Mouse (Mus musculus) heart, postnatal 14 days (tissue): Measurements from ENCODE around the gene Dthd1. TPM values are rescaled to one million over a fixed set of nuclear protein-coding genes. Genes with fewer than 3 reads are reported as not detected.

Experiments
- DNase-seq, 2 experiments: peaks; one replicate each; pipeline ENCODE4 v3.0.0; 2021 to 2022
- intact Hi-C: fragments of 180-260 bp; cut with DNase I; formaldehyde crosslinking; loops from one replicate; pipeline ENCODE4 v1.15.1; 2025
- long read RNA-seq, 2 experiments: library from polyadenylated mRNA; stranded (forward); transcript quantifications; one replicate each; pipeline ENCODE4 v2.0.0; 2021
- total RNA-seq, 2 experiments: library from RNA; stranded (reverse); gene quantifications; 2 replicates each; pipeline ENCODE4 v1.2.3; 2021

The Dthd1 gene
- total RNA-seq: under 1 TPM in 1 of 2 experiments, not detected in 1; 0.12 TPM
- long read RNA-seq, experiment 1: 0 reads
- long read RNA-seq, experiment 2: 0 reads

DNA sequence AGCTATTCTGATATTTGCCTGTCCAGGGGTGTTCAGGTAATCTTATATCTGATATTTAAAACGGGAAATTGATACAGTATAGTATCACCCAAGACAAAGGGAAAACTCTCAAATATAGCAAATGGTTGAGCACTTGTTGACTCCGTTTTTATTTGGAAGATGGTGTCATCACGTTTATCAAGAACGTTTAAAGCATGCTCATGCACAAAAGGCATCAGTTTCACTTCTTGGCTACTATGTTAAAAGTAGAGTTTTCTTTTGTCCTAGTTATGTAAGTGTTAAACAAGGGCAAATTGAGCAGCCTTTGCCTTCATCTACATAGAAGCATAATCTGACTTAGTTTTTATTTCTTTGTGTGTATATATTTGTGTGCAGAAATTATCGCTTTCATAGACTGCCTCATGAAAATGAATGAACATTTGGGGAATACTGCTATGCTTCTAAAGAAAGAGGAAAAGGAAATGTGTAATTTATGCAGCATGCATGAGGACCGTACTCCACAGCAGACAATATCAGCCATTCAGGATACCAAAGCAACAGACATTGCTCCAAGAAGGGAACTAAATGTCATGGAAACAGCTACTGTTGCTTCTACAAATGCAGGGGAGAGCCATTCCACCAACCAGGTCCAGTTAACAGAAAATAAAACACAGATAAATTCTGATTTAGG lies at the start of gene Dthd1:
Gene Dthd1 (plus strand): TSS at position 422 of the 670 bp plus-strand sequence.
- intact Hi-C loops: no loop called here

DNA sequence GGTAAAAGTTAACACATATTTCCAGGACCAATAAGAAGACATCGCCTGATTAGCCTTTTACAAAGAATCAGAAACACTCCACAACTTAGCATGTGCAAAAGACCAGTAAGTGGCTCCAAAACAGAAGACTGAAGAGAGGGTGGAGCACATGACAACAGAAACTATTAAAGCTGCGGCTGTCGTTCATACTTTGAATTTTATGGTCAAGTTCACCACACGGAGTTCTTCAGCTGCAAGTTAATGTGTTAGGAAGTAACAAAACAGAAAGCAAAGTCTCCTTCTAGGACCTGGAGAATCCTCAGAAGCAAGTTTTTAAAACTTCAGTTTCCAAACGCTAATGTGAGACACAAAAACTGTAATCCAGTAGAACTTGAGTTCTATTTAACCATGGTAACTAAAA lies 49.5 kb upstream of the Dthd1 start:
- intact Hi-C loops: loop anchor here (10.0 kb wide), 1 partner anchor 49 kb away; no protein-coding TSS in a partner anchor
- DNase-seq: no peak

More for the DNA sequence above, at the start of gene Dthd1:
- DNase-seq: no peak

DNA sequence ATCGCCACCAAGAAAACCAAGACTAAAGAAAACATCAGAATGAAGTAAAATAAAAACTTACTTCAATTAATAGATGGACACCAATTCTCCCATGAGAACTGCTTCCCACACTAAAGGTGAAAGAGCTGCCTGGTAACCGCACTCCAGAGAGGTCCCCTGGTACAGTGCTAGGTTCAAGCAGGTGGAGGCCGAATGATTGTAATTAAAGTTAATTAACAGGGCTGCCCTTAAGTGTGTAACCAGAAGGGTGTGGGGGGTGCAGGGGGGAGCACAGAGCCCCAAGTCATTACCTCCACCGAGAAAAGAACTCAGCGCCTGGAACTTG lies 48.2 kb upstream of the Dthd1 start:
- no peak for DNase-seq
- intact Hi-C loops: loop anchor here (10.0 kb wide), 1 partner anchor 51 kb away; no protein-coding TSS in a partner anchor

DNA sequence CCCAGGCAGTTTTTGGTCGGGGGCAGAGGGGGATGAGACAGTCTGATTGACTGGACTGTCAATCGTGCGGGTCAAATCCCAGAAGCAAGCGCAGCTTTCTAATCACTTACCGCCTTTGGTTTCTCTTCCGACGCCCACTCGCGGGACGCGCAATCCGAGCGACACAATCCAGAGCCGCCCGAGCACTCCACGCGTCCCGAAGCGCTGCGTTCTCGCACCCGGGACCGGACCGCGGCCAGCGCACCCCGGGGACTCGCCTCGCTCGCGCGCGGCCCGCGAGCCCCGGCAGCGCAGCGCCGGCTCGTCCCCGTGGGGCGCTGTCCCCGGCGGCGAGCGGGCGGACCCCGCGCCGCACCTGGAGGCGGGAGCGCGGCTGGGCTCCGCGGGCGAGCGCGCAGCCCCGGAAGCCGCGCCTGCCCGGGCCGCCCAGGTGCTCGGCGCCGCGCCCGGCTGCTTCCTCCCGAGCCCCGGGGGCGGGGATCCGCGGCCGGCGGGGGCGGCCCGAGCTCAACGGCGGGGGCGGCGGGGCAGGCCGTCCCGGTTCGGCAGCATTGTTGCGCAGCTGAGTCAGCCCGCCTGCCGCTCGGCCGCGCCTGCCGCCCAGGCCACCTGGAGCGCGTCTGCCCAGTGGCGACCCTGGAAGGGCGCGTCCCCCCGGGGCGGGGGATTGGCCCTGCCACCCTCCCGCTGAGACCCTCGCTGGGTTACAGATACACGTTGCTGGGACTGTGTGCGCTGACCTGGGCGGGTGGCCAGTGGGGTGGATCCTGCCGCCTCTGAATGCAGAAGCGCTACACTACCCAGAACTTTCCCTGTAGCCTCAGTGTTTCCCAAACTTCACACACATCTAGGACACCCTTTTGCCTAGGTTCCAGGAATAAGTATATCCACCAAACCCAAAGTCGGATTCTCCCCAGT lies 47.6 kb upstream of the Dthd1 start, which contains the start of gene Arap2:
Gene Arap2 (minus strand): TSS at position 376 of the 918 bp plus-strand sequence.
- peak; percentile 79 to 86 for DNase-seq
- intact Hi-C loops: loop anchor here (10.0 kb wide), 1 partner anchor 51 kb away; no protein-coding TSS in a partner anchor

DNA sequence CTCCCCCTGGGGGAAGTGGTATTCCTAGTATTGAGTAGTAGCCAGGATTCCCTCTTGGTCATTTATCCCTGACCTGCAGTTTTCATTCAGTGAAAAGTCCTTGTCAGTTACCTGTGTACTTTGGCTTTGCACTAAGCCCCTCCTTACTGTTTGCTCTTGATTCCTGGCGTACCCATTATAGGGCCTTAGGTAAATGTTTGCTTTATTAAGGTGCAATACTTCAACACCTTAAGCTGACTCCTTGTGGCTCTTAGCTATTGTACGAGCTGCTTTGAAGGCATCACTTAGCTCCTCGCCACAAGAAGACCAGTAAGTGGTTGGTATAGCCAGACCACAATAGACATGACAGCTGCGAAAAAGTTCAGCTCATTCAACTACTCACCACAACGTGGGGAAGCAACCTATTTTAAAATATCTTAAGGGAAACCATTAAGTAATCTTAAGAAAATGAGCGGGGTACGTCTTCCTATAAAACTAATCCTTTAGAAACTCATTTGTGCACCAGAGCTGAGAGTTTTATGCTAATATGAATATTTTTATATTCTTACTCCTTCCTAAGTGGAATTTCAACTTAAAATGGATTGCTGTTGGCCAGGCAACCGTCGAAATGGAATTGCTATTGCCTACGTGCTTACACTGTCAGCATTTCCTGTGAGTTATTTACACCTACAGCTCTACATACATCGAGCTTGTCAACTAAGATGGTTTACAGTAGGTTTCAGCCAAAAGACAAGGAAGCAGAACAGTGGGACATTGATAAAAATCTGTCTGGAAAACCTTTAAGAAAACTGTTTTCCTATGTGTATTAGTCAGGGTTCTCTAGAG lies 41.6 kb upstream of the Dthd1 start:
- no peak for DNase-seq
- intact Hi-C loops: no loop called here

DNA sequence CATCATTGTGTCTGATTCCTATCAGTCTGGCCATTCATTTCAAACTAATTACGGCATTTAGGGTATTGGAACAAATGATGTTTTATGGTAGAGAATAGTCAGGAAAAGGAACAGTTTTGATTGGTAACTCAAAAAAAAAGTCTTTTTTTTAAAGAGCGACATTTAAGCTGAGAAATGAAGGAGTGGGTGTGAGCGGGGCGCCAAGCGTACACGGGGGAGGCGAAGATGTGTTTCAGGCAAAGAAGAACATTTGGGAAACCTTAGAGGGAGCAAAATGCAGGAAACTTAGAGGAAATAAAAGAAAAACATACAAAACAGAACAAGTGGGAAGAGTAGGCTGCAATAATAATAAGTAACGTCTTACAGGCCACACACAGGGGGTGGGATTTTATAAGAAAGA lies 35.8 kb upstream of the Dthd1 start:
- intact Hi-C loops: no loop called here
- no peak for DNase-seq

DNA sequence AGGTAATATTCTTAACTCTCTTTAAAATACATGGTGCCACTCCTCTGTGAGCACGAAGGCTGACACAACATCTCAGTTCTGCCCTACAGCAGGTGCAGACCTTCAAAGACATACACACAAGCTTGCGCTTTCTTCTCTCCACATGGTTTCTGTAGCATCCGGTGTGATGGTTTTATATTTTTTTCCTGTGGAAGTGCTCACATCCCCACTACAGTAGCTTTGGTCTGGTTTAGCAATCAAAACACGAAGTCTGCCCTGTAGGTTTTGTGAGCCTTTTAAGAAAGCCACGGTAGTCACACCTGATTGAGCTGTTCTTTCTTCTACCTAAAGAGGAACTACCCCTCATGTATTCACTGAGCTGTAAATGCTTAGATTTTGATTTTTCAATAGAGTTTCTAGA lies 34.9 kb upstream of the Dthd1 start:
- intact Hi-C loops: no loop called here
- DNase-seq: no peak

DNA sequence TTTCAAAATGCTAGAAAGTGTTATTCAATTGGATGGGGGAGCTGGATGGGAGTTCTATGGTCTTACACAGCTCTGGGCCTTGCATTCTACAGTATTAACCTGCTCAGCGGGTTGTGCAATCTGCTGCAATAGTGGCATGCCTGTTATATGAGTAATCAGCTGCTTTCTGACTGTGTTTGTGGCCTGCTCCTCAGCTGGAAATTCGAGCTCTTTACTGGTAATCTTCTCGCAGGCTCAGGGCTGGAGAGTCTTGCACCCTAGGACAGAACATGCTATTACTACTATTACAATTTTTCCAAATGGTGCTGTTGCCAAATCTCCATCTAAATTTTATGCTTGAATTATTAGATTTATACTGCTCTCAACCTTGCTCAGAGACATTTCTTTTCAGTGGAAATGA lies 26.8 kb upstream of the Dthd1 start:
- DNase-seq: no peak
- intact Hi-C loops: no loop called here

DNA sequence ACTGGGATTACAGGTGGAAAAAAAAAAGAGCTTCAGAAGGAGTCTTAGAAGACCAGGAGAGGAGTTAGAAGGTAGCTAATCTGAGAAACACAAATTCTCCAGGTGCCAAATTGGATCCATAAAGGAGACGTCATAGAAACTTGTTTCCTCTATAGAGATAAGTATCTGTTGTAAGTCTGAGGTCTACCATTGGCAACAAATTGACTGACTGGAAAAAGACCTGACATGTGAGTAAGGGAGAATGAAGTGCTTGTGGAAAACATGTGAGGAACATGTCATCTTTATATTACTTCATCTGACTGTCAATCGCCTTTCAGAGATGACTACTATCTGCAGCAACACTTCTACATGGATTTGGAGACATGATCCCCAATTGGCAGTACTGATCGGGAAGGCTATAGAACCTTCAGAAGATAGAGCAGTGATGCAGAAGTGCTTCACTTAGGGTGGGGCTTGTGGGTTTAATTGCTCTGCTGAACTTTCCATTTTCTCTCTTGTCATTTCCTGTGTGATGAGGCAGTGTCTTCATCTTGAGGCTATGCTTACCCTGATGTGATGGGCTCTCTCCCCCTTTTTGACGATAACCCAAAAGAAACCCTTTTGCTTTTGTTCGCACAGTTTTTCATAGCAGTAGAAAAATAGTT lies 22.6 kb upstream of the Dthd1 start:
- intact Hi-C loops: no loop called here
- DNase-seq: no peak

DNA sequence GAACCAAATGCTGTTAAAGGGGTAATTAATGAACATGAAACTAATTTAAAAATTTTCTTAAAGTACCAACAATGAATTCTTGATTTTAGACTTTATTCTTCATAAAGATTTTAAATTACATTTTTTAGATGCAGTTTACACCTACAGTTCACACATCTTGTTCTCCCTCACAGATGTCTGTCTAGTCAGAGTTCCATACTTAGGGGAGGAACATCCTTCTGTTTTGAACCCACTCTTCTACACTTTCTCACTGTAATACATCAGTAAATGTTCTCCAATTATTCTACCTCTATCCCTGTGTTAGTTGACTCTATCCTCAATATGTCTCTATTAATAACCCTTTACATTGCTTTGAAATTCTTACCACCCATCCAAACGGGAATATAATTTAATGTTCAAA lies 20.8 kb upstream of the Dthd1 start:
- intact Hi-C loops: no loop called here
- no peak for DNase-seq

DNA sequence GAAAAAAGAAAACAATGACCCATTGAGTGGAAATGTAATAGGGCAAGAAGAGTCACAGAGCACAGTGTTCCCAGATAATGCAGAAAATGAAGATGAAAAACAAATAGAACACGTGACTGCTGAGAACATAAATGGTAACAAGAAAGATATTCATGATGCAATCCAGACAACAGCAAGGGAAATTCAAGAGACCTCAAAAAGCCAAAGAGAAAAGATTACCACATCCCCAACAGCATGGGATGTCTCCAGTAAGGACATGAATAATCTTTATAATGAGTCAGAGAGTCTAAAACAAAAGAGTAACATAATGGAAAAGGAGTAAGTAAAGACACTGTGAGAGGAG lies 420 bp downstream of the Dthd1 start:
- no peak for DNase-seq
- intact Hi-C loops: no loop called here

DNA sequence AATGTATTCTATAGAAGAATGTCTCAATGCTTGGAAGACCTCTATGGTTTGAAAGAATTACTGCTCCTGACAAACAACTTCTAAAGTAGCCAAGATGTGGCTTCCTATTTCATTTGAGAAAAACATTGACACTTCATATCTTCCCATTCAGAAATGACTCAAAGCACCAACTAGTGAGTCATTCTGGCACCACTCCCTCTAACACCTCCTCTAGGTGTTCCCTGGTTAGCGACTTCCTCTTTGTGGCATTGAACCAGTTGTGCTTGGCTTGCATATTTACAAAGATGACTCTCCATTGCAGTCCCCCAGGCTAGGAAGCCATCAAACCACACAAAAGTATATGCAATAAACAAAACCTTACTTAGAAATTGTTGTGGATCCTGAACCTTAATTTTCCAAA lies 2.1 kb downstream of the Dthd1 start:
- intact Hi-C loops: no loop called here

DNA sequence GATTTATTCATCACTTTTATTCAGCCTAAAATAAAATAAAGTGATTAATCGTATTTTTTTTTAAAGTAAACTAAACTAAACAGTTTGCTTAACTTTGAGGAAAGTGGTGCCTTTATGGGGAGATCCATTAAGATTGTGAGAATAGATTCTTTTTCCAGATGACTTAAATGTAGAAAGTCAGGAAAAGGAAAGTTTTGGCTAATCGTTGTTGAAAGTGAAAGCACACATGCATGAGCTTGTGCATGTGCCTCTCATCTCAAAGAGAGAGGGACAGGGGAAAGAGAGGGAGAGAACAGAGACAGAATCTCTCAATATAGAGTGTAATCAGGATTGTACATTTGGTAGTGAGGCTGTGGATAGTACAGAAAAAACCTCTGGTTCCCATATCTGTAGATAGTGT lies 5.9 kb downstream of the Dthd1 start:
- DNase-seq: no peak
- intact Hi-C loops: no loop called here

More for the DNA sequence above, 2.1 kb downstream of the Dthd1 start:
- no peak for DNase-seq

DNA sequence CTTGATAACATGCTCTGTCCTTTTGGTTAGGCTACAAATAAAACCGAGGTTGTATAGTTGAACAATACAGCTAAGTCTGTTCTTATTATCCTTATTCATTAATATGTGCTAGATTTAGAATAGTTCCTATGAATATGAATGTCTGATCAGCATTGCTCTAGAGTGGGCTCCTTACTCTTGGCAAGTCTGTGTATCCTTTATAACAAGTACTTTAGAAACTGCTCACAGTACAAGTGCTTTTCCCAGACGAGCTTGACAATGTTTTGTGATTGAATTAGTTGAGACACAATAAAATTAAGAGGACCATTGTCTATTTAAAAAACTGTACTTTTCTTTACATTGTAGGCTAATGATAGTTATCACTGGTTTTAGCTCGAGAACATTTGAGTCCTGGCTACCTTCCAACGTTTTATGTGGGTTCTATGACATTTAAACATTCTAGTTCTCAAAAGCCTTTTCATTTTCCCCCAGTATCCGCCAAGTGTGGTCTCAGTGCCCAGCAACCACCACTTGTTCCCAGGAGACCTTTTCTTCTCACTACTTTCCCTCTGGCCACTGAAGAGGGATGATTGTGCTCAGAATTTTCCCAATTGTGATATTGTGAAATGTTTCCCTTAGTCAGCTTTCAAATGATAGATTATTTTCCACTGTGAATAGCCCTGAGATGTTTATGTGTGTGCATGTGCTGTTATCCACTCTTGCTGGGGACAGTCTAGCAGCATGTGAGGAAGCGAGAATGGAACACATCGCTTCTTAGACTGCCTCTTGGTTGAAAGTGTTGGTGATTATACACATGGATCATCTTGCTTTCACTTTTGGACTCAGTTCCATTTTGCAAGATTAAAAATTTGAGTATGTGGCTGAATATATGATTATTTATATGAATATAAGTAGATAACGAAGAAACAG lies 7.0 kb downstream of the Dthd1 start:
- intact Hi-C loops: no loop called here
- no peak for DNase-seq

DNA sequence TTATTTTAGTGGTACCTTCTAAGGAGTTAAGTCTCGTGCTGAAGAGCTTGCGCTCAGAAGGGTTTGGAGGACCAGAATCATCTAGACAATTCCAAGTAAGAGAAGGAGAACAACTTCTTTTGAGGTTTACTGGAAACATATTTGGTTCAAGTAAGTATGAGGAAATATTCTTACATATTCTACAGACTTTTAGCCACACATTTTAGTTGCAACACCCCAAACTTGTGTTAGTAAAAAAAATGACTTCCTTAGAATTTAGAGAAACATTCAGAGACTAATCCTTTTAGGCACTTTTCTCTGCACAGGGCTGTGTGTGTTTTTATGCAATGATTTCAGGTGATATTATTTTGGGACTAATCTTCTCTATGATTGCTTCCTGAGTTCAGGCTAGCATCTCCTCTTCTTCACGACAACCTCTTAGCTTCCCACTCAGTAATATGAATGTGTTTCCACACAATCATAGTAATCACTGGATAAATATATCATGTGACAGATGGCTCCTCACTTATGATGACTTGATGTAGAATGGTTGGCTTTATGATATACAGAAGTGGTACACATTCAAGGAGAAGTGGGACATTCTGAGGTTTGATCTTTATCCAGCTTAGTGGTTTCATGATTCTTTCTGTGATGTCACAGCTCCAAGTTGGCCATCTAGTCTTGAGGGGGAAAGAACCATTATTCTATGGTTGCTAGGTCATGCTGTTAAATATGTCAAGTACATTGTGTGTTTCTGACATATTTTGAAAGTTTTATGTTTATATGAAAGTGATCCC lies 29.5 kb downstream of the Dthd1 start:
- DNase-seq: no peak
- intact Hi-C loops: no loop called here

DNA sequence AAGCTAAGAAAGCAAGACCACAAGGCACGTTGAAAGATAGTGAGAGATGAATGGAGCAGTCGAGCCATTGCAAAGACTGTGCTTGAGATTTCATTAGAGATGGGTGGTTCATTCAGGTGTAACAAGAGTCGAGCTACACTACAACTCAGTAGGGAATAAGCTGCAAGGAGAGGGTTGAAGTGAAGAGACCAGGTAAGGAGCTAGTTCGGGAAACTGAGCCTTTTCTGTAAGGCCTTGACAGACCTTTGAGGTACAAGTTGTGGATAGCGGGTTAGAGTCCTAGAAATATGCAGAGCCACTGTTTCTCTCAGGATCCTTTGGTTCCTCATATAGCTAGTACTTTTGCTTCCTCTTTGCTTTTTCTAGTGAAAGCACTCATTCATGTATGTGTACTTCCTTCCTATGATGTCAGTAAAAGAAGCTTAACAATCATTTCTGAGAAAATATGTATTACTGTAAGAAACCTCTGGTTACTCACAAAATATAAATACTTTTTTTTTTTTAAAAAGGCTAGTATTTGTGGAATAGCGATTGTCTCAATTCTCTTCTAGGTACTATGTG lies 33.0 kb downstream of the Dthd1 start:
- no peak for DNase-seq

DNA sequence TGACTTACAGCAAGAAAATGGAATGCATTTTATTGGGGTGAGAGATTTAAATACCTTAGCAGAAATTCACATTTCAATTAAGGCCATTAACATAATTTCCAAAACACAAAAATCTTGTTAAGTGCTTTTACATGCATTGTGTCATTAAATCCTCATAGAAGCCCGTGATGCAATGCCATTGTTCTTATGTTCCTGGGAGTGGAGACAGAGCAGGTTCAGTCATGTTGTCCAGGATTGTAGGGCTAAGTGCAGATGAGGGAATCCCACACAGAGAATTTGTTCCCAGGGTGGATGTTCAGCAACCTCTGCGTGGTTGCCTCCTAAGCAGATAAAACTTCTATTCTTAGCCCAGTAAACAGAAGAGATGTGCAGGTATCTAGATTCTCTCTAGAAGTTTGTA lies 37.7 kb downstream of the Dthd1 start:
- intact Hi-C loops: no loop called here
- no peak for DNase-seq

More for the DNA sequence above, 33.0 kb downstream of the Dthd1 start:
- intact Hi-C loops: no loop called here

DNA sequence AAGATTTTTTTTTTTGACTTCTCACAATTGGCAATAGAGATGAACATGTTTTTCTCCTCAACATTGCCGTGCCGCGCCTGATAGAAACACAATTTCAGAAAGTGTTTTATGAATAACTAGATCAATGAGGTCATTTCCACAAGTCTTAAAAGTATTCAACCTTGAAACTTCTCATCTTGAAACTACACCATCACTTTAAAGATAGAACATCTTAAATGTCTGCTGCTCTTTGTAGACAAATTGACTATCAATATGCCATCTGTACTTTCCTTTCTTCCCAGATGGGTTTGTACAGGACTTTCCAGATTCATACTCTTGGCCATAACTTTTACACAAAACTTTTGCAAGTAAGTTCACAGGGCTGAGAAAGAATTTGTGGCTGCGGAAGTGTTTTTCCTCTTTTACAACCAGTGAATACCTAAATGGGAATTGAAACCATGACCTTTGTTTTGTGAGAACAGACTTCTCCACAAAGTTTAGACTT lies 40.8 kb downstream of the Dthd1 start:
- intact Hi-C loops: no loop called here
- no peak for DNase-seq
